In genomic region chr3:97887785-97888167, GRCm38 (mm10) we compare ENCODE assay signal across 8 mouse cellular contexts. TPM values are rescaled to one million over a fixed set of nuclear protein-coding genes. Genes with fewer than 3 reads are reported as not detected.
DNase-seq lines count a peak whose midpoint lies in the region; ATAC-seq lines count a peak whose summit lies in the region.
"Had no signal": no experiment of that assay in that cellular context is flagged by ENCODE, and none has a peak within 500 bp of the region (broad histone marks: within the 10 kb centered on the region; RNA-seq: fewer than 3 reads in every experiment).

No protein-coding gene starts in this region.

- intact Hi-C loops in left cerebral cortex, postnatal 10 days (cut with DNase I), result no loop called here

- WGBS in forebrain, embryonic 10.5 days, result 59% methylated on average over 5 of the region's 5 CpGs
- WGBS in limb, embryonic 10.5 days, result 64% methylated on average over 5 of the region's 5 CpGs

- no peaks in the 10 kb centered on the region for H3K36me3 ChIP-seq in forebrain, embryonic 10.5 days (replicated peaks)
- H3K36me3 ChIP-seq in limb, embryonic 10.5 days, result no peaks in the 10 kb centered on the region
- H3K36me3 ChIP-seq: liver, embryonic 13.5 days had no signal

- peak; percentile 28 for DNase-seq in right cerebral cortex, postnatal 4 days
- no peak for DNase-seq in right cerebral cortex, postnatal 10 days (ENCODE audit: low spot score in 2 of 2)
- DNase-seq in forebrain, embryonic 10.5 days (ENCODE audit: extremely low spot score, low spot score), result no peak
- DNase-seq in limb, embryonic 10.5 days (ENCODE audit: low spot score), result no peak
- no peak for DNase-seq in left cerebral cortex, postnatal 10 days (ENCODE audit: extremely low spot score in 1 of 2, low spot score in 2 of 2)
- no peak for DNase-seq in kidney, adult 9 months
- DNase-seq: liver, embryonic 13.5 days had no signal

- no peak for ATAC-seq in activated CD4-positive, CD25-positive, alpha-beta regulatory T cell, adult 4 months

- H3K9me3 ChIP-seq in forebrain, embryonic 10.5 days, result no peaks in the 10 kb centered on the region
- no peaks in the 10 kb centered on the region for H3K9me3 ChIP-seq in limb, embryonic 10.5 days (replicated peaks)
- H3K9me3 ChIP-seq: liver, embryonic 13.5 days had no signal

- no peak overlapping the region for H3K27ac ChIP-seq in forebrain, embryonic 10.5 days
- H3K27ac ChIP-seq in limb, embryonic 10.5 days, result no peak overlapping the region
- H3K27ac ChIP-seq: liver, embryonic 13.5 days had no signal

- peaks cover 13% of the 10 kb centered on the region for H3K4me1 ChIP-seq in forebrain, embryonic 10.5 days
- H3K4me1 ChIP-seq in limb, embryonic 10.5 days, result peaks cover 13% of the 10 kb centered on the region
- H3K4me1 ChIP-seq: liver, embryonic 13.5 days had no signal

- peak overlapping the region; percentile 64 for H3K4me3 ChIP-seq in forebrain, embryonic 10.5 days
- peak overlapping the region; percentile 57 for H3K4me3 ChIP-seq in limb, embryonic 10.5 days

- peaks cover 46% of the 10 kb centered on the region for H3K27me3 ChIP-seq in forebrain, embryonic 10.5 days (ENCODE audit: poor library complexity, severe bottlenecking)
- peaks cover 49% of the 10 kb centered on the region for H3K27me3 ChIP-seq in limb, embryonic 10.5 days (ENCODE audit: low read depth, poor library complexity, severe bottlenecking)

RNA-seq across cellular contexts. Expression of gene Pde4dip, which starts 0.7 kb away (rescaled TPM):
- 18.5 and 18.7 TPM in 2 replicates for polyA plus RNA-seq in forebrain, embryonic 10.5 days (2016; fragmentation: Nextera tagmentation; extraction: Ambion mirVana)
- polyA plus RNA-seq in limb, embryonic 10.5 days (2016; fragmentation: Nextera tagmentation; extraction: Ambion mirVana), result 15.6 and 22.8 TPM in 2 replicates
- 10 to 100 TPM in 1 of 2 experiments, 1 to 10 TPM in 1; 8.0 to 10.8 TPM for polyA plus RNA-seq in activated CD4-positive, CD25-positive, alpha-beta regulatory T cell, adult 4 months (2017; shearing (Covaris generic))
- total RNA-seq in left cerebral cortex, postnatal 10 days (2021), result 100 to 1,000 TPM; 235 to 254 TPM

RNA-seq across cellular contexts. Expression of gene Sec22b, which starts 13.2 kb away (rescaled TPM):
- polyA plus RNA-seq in forebrain, embryonic 10.5 days (2016; fragmentation: Nextera tagmentation; extraction: Ambion mirVana), result 114 TPM in 2 replicates
- 121 and 139 TPM in 2 replicates for polyA plus RNA-seq in limb, embryonic 10.5 days (2016; fragmentation: Nextera tagmentation; extraction: Ambion mirVana)
- 10 to 100 TPM; 73.7 to 77.3 TPM for polyA plus RNA-seq in activated CD4-positive, CD25-positive, alpha-beta regulatory T cell, adult 4 months (2017; shearing (Covaris generic))
- total RNA-seq in left cerebral cortex, postnatal 10 days (2021), result 10 to 100 TPM; 63.1 to 69.7 TPM
